Mouse (Mus musculus) kidney, embryonic 14.5 days (tissue): ENCODE results near the gene Klhl5. TPM values are rescaled to one million over a fixed set of nuclear protein-coding genes. Genes with fewer than 3 reads are reported as not detected.
A peak's percentile ranks its signal among the peaks of the same experiment; 100 is the strongest.

Source experiments
- ATAC-seq: fragments of 200-750 bp; cut with Nextera tagmentation; 2 replicates; pipeline ENCODE4 v1.8.0; 2017; ENCODE audit warnings: moderate number of reproducible peaks, mild to moderate bottlenecking, moderate TSS enrichment, moderate library complexity; ENCODE audit not compliant: low FRiP score, low TSS enrichment
- H3K27ac ChIP-seq: fragments of 300-500 bp; sonication (generic); 2 replicates; pipeline ENCODE4 v1.5.1; 2014; ENCODE audit warnings: low read depth, mild to moderate bottlenecking, low read length, moderate library complexity, mixed read lengths
- H3K27me3 ChIP-seq: fragments of 300-500 bp; sonication (generic); 2 replicates; pipeline ENCODE4 v1.6.1; 2014; ENCODE audit warnings: mild to moderate bottlenecking, low read length; ENCODE audit not compliant: control insufficient read depth, insufficient read depth
- H3K36me3 ChIP-seq: fragments of 300-500 bp; sonication (generic); 2 replicates; pipeline ENCODE4 v1.6.1; 2014; ENCODE audit warnings: low read length, mixed read lengths; ENCODE audit not compliant: control insufficient read depth, insufficient read depth
- H3K4me1 ChIP-seq: fragments of 300-500 bp; sonication (generic); 2 replicates; pipeline ENCODE4 v1.6.1; 2014; ENCODE audit warnings: low read length, mixed read lengths; ENCODE audit not compliant: control insufficient read depth, insufficient read depth
- H3K4me2 ChIP-seq: fragments of 300-500 bp; sonication (generic); replicated peaks from 2 replicates; pipeline ENCODE4 v1.6.1; 2014; ENCODE audit warnings: low read depth, mild to moderate bottlenecking, low read length
- H3K4me3 ChIP-seq: fragments of 300-500 bp; sonication (generic); 2 replicates; pipeline ENCODE4 v1.5.1; 2014; ENCODE audit warnings: mild to moderate bottlenecking, low read length
- H3K9ac ChIP-seq: fragments of 300-500 bp; sonication (generic); 2 replicates; pipeline ENCODE4 v1.6.1; 2014; ENCODE audit warnings: low read depth, mild to moderate bottlenecking, low read length, moderate library complexity
- H3K9me3 ChIP-seq: fragments of 300-500 bp; sonication (generic); 2 replicates; pipeline ENCODE4 v1.6.1; 2016; ENCODE audit warnings: low read length; ENCODE audit not compliant: control insufficient read depth
- WGBS: fragments of 180-500 bp; shearing (Covaris S2); extraction: QIAGEN DNeasy Blood & Tissue Kit; methylation state at CpG from one replicate; pipeline ENCODE4 v1.1.7; 2014; 5-methylcytosine and 5-hydroxymethylcytosine counted together
- polyA plus RNA-seq: library from polyadenylated mRNA; unstranded; fragments of >200 nt; fragmentation: Nextera tagmentation; extraction: Ambion mirVana; gene quantifications from 2 replicates; pipeline ENCODE4 v1.2.1, GENCODE M21; 2014

The Klhl5 gene
- polyA plus RNA-seq, 1 experiment from 2014 or later = 22.4 TPM

DNA sequence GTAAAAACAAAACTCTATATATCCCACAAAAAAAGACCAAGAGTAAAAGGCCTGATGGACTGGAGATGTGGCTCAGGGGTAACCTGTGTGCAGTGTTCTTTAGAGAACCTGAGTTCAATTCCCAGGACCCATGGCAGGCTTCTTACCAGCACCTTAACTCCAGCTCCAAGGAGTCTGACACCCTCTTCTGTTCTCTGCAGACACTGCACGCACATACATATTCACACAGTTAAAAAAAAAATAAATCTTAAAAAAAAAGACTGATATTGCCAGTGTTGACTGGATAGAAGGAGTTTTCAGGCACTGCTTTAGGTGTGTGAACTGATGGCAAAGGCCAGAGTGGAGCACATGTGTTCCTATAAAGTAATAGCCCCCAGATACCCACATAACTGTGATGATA is 18.8 kb downstream of the Klhl5 start:
- ATAC-seq = no peak
- Histone ChIP-seq H3K9me3 (no peaks in the 10 kb centered on the region), H3K27me3 (no peaks in the 10 kb centered on the region), H3K27ac (no peak overlapping the region), H3K9ac (no peak overlapping the region), H3K4me3 (no peak overlapping the region), H3K4me1 (no peaks in the 10 kb centered on the region), H3K4me2 (no peak overlapping the region), H3K36me3 (no peaks in the 10 kb centered on the region)
- 100% methylated on average over 1 of the region's 1 CpGs for WGBS

DNA sequence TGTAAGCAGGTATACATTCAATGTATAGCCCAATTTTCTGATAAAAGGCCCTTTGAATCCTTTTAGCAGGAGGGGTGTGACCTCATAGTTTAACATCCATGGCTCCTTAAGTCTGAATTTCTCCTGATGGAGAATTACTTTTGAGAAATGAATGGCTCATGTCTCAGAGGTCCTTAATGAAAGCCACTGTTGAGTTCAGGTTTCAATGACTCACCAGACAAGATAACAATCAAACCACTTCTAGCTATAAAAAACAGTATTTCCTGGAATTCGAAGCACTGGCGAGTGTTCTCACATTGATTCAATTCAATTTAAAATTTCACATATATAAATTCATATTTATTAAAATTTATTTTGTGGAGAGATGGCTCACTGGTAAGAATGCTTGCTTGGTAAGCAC is 21.1 kb downstream of the Klhl5 start:
- no peaks in the 10 kb centered on the region for H3K9me3 ChIP-seq
- H3K9ac ChIP-seq = no peak overlapping the region
- ATAC-seq = no peak
- H3K4me1 ChIP-seq = peaks cover 3% of the 10 kb centered on the region; the same call in 1 of the 2 replicates
- WGBS = 65% methylated on average over 2 of the region's 2 CpGs
- no peaks in the 10 kb centered on the region for H3K27me3 ChIP-seq
- no peak overlapping the region for H3K4me2 ChIP-seq
- H3K27ac ChIP-seq = no peak overlapping the region
- no peaks in the 10 kb centered on the region for H3K36me3 ChIP-seq
- H3K4me3 ChIP-seq = no peak overlapping the region

DNA sequence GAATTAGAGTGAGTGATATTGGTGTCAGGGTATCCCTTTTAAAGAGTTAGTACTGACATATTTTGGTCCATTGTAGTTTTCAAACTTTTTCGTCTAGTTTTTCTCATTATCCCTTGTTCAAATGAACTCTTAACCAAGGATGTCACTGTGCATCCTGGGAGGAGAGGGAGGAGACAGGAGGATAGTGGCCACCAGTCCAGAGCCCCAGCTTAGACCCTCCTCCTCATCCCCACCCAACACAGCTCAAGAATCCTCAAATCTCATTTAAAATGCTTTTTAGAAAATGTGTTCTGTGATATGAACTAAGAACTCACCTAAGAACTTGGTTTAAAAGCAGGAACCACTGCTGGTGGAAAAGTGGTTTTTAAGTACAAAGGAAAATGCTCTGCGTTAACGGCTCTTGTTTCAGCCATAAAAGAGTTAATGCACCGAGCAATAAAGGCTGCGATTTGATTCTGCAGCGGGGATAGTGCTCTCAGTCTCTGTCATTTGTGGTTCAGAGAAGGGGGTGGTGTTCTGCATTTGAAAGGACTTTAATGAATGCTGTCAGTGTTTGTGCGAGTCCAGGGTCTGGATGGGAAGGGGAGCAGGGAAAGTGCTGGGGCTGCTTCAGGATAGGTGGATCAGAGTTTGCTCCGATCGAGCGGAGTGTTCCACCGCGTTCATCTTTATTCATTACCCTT is 23.3 kb downstream of the Klhl5 start:
- 2% methylated on average over 12 of the region's 12 CpGs for WGBS
- peak overlapping the region; percentile 42 for H3K4me3 ChIP-seq
- peak; percentile 68; the same call in 1 of the 2 replicates for ATAC-seq

DNA sequence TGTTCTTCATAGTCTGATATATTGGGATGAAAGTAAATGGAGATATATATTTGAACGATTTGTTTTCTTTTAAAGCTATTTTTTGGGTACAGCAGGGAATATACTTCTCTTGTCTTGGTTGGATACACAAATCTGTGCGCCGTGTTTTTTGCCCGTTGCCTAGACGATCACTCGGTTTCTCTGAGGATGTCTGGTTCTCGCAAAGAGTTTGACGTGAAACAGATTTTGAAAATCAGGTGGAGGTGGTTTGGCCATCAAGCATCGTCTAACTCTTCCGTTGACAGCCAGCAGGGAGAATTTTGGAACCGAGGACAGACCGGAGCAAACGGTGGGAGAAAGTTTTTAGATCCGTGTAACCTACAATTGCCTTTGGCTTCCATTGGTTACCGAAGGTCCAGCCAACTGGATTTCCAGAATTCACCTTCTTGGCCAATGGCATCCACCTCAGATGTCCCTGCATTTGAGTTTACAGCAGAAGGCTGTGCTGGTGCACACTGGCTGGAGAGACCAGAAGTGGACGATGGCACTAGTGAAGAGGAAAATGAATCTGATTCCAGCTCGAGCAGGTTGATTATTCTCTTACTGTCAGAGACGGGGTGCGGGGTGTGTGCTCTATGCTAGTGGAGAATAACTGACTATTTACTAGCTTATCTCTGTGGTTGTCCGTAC is 24.0 kb downstream of the Klhl5 start:
- Histone ChIP-seq H3K4me3 (peak overlapping the region; percentile 42), H3K4me1 (peaks cover 10% of the 10 kb centered on the region; the same call in 1 of the 2 replicates), H3K9me3 (no peaks in the 10 kb centered on the region), H3K36me3 (no peaks in the 10 kb centered on the region), H3K27ac (no peak overlapping the region), H3K4me2 (peak overlapping the region; percentile 62), H3K27me3 (no peaks in the 10 kb centered on the region), H3K9ac (peak overlapping the region; percentile 35; the same call in 1 of the 2 replicates)
- ATAC-seq = no peak
- WGBS = 16% methylated on average over 20 of the region's 20 CpGs

More for the DNA sequence above, 23.3 kb downstream of the Klhl5 start:
- Histone ChIP-seq H3K27ac (no peak overlapping the region), H3K9ac (no peak overlapping the region; the same call in 1 of the 2 replicates), H3K36me3 (no peaks in the 10 kb centered on the region), H3K4me2 (peak overlapping the region; percentile 62), H3K4me1 (peaks cover 5% of the 10 kb centered on the region; the same call in 1 of the 2 replicates), H3K27me3 (no peaks in the 10 kb centered on the region), H3K9me3 (no peaks in the 10 kb centered on the region)

DNA sequence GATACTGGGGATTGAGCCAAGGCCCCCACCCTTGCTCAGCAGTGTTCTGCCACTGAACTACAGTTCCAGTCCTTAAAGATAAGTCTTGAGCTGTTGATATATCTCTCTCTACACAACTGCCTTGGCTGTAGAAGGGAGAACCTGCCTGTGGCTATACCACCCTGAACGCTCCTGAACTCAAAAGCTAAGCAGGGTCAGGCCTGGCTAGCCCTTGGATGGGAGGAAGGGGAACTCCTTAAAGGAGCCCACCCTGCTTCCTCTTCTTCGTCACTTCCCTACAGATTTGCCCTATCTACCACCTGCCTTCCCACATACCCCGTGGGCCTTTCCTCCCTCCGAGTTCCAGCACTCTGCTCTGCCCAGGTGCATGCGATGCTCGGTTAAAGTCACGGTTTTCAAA is 28.8 kb downstream of the Klhl5 start:
- Histone ChIP-seq H3K36me3 (peaks cover under 1% of the 10 kb centered on the region; the same call in 1 of the 2 replicates), H3K9ac (no peak overlapping the region), H3K9me3 (no peaks in the 10 kb centered on the region), H3K4me2 (no peak overlapping the region), H3K4me1 (peaks cover 10% of the 10 kb centered on the region; the same call in 1 of the 2 replicates), H3K27me3 (no peaks in the 10 kb centered on the region), H3K27ac (no peak overlapping the region), H3K4me3 (no peak overlapping the region)
- WGBS = 58% methylated on average over 7 of the region's 7 CpGs
- ATAC-seq = no peak

DNA sequence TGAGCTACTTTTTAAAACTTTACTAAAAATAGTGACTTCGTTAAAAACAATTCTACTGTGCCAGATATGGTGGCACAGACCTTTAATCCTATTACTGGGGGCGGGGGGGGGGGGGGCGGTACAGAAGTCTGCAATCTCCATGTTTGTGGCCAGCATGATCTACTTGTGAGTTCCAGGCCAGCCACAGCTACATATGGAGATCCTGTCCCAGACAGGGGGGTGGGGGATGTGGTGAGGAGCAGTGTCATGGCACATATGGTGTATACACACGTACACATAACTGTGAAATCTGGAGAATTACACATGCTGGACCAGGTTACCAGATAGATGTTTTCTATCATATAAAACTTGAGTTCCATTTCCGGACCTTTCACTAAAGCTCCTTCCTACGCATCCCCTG is 29.7 kb downstream of the Klhl5 start:
- Histone ChIP-seq H3K4me1 (peaks cover 7% of the 10 kb centered on the region; the same call in 1 of the 2 replicates), H3K4me3 (no peak overlapping the region), H3K9ac (no peak overlapping the region), H3K36me3 (peaks cover 6% of the 10 kb centered on the region; the same call in 1 of the 2 replicates), H3K9me3 (no peaks in the 10 kb centered on the region), H3K27ac (no peak overlapping the region), H3K27me3 (no peaks in the 10 kb centered on the region), H3K4me2 (no peak overlapping the region)
- no peak for ATAC-seq
- WGBS = 91% methylated on average over 6 of the region's 6 CpGs

DNA sequence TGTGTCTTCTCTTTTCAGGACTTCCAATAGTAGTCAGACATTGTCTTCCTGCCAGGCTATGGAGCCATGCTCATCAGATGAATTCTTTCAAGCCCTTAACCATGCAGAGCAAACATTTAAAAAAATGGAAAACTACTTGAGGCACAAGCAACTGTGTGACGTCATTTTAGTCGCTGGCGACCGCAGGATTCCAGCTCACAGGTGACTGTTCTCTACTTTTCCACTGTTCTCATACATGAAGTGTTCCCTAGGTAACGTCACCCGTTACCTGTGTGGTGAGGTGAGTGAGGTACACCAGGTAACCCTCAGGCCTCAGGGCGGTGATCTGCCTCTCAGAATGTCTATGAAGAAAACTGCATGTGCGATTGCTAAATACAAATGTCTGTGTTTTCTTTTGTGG is 33.9 kb downstream of the Klhl5 start:
- Histone ChIP-seq H3K4me1 (no peaks in the 10 kb centered on the region), H3K9me3 (no peaks in the 10 kb centered on the region), H3K4me2 (no peak overlapping the region), H3K4me3 (no peak overlapping the region), H3K9ac (no peak overlapping the region), H3K36me3 (peaks cover 17% of the 10 kb centered on the region), H3K27me3 (no peaks in the 10 kb centered on the region), H3K27ac (no peak overlapping the region)
- 91% methylated on average over 8 of the region's 8 CpGs for WGBS
- ATAC-seq = no peak

DNA sequence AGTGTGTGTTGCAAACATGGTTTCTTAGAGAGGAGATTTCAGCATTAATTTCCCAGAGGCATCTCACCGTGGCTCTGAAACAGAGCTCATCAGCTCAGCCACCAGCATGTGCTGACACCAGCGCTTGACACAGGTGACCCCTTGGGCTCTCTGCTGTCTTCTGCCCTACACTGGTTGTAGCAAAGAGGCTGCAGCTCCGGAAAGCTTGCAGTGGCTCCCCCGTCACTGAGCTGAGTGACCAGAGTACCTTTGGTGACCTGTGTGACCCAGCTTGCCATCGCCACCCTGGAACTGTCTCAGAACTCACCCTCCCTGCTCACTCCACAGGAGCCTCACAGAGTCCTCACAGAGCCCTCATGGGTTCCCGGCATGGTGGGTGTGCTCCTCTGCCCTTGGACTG is 34.9 kb downstream of the Klhl5 start:
- peaks cover 17% of the 10 kb centered on the region for H3K36me3 ChIP-seq
- WGBS = 66% methylated on average over 6 of the region's 6 CpGs
- H3K4me2 ChIP-seq = no peak overlapping the region

DNA sequence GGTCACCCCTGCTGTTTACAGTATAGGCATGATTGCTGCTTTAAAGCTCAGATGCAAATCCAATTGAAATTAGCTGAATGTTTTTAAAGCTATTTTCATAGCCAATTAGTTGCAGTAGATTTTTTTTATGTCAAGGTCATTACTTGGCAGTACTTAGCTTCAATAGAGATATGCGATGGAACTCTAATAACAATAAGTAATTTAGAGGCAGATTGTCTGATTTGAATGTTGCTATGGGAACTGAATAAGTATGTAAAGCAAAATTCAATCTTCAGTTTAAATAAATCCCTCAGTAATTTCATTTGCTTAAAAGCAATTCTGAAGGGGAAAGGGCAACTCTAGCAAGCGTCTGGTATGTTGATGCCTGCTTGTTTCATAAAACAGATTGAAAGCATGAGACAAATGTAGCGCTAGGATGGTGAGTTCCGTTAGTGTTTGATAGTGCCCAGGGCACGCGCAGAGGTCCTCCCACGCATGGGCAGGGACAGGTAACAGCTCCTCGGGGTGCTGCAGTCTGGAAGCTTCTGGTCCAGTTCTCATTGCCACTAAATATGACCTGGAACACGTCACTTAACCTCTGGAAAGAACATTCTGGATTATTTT is 38.3 kb downstream of the Klhl5 start:
- no peak overlapping the region for H3K9ac ChIP-seq
- H3K4me3 ChIP-seq = no peak overlapping the region
- ATAC-seq = no peak
- no peaks in the 10 kb centered on the region for H3K4me1 ChIP-seq
- H3K27ac ChIP-seq = no peak overlapping the region
- no peaks in the 10 kb centered on the region for H3K9me3 ChIP-seq
- no peak overlapping the region for H3K4me2 ChIP-seq
- peaks cover 31% of the 10 kb centered on the region for H3K36me3 ChIP-seq
- H3K27me3 ChIP-seq = no peaks in the 10 kb centered on the region
- WGBS = 88% methylated on average over 9 of the region's 9 CpGs

More for the DNA sequence above, 34.9 kb downstream of the Klhl5 start:
- H3K9me3 ChIP-seq = no peaks in the 10 kb centered on the region
- H3K4me3 ChIP-seq = no peak overlapping the region
- H3K9ac ChIP-seq = no peak overlapping the region
- no peak for ATAC-seq
- no peak overlapping the region for H3K27ac ChIP-seq
- H3K4me1 ChIP-seq = no peaks in the 10 kb centered on the region
- no peaks in the 10 kb centered on the region for H3K27me3 ChIP-seq
